Mouse (Mus musculus): ENCODE measurements around the gene Disp3.

The Disp3 gene

GRCm38 (mm10) chr4:148288055-148288549 lies 337 bp upstream of the Disp3 start:
- DNase-seq, result peak; percentile 96 to 98

- DNase-seq, result no peak
Measured at GRCm38 (mm10) chr4:148287041-148287440, 724 bp downstream of the Disp3 start.

DNA sequence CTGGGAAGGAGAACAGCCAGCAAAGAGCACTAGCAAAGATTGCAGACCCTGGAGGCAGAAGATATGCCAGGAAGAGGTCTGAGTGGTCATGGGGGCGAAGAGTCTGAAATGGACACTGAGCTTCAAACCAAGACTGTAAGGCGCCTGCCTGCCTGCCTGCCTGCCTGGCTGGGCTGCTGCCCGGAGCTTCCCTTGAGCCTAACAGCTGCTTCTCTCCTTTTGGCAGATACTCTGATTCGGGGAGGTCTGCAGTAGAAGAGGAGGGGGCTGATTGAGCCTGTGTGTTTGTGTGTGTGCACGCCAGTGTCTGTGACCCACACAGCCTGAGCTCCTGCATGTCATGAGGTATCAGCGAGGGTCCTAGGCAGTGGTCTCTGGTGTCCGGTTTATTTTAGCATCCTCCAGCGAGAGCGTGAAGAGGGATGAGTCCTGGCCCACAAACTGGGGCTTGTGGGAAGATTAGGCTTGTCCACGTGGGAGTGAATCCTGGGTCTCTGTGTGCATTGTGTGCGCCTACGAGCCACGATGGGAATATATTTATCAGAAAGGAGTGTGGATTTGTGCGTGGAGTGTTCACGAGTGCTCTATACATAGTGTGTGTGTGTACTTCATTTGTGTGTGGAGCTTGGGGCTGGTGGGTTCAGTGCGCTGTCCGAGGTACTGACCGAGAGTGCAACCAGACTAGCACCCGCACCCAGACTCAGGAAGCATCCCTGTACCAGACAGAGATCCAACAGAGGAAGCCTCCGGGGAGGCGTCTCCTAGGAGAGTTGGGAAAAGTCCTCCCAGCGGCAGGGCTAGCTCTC lies 1.3 kb downstream of the Disp3 start:
- peak in 1 of 2 experiments; percentile 35 for DNase-seq

DNA sequence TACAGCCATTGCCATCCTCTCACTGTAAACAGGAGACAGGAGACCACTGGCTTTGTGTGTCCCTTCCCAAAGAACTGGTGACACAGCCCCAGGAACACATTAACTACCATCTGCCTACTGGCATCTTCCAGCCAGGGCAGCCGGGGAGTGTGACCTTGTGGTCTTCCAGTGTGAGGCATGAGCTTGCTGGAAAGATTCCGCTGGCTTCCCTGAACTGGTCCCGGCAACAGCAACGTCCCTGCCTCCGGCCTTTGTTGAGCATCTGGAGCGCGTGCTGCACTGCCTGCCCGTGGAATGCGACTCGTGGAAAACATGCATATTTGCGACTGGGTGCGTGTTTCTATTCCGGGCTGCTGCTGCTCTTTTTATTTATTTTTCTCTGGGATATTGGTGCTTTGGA lies 3.5 kb downstream of the Disp3 start:
- no peak for DNase-seq

DNA sequence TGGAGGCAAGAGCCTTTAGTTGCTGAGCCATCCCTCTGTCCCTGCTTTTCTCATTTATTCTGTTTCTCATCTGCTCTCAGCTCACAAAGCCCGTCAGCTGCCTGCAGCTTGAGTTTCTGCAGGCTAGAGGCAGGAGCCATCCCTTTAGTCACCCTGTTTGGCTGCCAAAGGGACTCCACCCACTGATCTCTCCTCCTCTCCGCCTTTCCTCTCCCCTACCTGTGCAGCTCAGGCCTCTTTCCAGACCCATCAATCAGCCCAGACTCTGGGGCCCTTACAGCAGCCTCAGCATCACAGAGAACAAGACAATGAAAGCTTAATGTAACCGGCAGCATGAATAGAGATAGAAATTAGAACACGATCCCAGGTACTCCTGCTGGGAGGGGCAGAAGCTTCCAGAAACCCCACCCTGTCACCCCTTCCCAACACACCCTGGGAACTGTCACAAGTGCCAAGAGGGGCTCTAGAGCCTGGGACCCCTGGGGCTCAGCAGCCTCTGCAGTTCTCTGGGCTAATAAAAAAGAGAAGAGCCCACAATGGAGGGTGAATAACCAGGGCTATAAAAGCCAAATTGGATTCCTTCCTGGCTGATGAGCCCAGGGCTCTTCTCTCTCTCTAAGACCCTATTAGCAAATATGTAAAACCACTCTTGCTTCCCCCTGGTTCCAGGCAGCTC lies 10.8 kb downstream of the Disp3 start:
- DNase-seq, result no peak

DNA sequence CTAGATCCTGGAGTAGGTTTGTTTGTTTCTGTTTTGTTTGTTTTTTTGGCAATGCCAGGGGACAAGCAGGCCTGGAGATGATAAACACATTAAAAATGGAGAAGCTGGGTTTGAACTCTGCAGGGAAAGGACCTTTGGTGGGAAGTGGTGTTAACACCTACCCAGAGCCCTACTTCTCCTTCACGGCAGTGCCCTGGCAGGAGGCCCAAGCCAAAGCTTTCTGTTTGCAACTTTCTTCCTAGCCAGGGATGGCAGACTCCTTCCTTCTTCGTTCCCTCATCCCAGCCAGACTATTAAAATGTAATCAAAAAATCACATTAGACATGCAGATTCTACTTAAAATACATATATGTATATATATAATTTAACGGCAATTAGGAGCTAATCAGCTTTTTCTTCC lies 13.1 kb downstream of the Disp3 start:
- no peak for DNase-seq

DNA sequence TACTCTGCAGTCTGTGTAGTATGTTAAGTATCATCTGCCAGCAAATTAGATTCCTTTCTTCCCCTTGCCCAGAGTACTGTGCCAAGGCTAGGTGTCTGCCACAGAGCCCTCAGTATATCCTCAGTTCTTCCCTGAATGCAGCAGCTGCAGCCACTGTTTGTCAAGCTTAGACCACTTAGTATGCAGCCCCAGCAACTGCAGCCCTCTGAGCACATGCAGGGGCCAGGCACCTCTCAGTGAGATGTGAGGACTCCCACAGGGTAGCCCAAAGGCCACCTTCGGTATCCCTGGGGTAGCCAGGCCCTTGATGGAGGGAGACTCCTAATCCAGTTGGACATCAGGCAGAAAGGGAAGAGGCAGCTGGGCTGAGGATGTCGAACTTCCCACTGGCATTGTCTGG lies 14.5 kb downstream of the Disp3 start:
- no peak for DNase-seq

DNA sequence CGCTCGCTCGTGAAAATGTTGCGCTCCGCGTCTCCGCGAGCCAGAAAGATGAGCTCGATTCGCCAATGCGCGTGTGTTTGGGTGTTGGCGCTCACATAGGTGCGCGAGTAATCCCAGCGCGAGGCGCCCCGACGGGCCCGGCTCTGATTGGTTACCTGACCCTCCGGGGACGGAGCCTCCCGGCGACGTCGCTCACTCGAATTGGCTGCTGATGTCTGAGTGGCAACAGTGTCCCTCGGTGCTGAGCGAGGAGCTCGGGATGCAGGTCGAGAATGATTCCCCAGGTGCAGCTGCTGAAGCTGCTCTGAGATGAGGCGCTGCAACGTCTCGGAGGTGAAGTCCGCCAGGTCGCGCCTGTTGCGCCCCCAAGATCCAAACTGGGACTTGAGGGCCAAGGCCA lies 16.1 kb downstream of the Disp3 start:
- no peak for DNase-seq

GRCm38 (mm10) chr4:148266973-148267507 lies 20.7 kb downstream of the Disp3 start:
- no peak for DNase-seq

GRCm38 (mm10) chr4:148259941-148260340 lies 27.8 kb downstream of the Disp3 start:
- no peak for DNase-seq

- peak in 1 of 2 experiments; percentile 30 for DNase-seq
Measured at GRCm38 (mm10) chr4:148249341-148249740, 38.4 kb downstream of the Disp3 start.

- DNase-seq, result no peak
Measured at GRCm38 (mm10) chr4:148240387-148240786, 47.4 kb downstream of the Disp3 start.

DNA sequence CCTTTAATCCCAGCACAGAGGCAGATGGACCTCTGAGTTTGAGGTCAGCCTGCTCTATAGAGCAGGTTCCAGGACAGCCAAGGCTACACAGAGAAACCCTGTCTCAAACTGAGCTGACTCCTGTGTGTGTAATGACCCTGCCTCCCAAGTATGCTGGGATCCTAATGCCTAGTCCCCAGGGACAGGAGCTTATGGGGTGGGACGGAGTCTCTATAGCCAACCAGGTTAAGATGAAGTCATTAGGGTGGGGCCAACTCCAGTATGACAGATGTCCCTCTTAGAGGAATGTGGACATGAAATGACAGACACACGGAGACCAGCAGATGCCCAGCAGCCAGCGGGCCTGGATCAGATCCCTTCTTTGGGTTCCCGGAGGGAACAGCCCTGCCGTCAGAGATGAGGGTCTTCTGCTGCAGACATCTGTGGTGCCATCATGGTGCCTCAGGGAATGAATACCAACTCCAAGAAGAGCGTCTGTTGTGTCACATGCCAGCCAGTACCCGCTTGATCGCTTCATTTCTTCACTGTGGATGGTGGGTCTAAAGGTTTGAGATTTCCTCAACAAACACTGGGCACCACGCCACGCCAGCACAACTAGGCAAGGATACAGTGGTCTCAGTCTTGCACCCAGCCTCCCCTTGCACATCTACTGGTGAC lies 48.2 kb downstream of the Disp3 start:
- DNase-seq, result no peak

GRCm38 (mm10) chr4:148238919-148239318 lies 48.8 kb downstream of the Disp3 start:
- DNase-seq, result no peak

GRCm38 (mm10) chr4:148238218-148238617 lies 49.5 kb downstream of the Disp3 start:
- DNase-seq, result no peak

DNA sequence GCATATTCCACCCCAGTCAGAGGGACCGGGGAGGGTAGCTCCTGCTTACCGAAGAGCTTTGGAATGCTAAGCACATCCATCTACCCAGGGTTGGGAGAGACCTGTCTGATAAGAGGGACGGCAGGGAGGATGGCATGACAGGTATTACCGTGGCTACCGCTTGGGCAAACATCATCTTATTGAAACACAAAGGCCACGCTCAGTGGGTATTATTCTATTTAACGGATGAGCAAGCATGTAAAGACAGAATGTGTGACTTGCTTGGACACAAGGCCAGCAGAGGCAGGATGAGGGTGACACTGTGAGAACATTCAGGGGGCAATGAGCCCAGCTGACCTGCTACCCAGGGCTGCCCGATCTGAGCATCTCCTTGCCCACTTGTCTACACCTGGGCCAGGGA lies 51.1 kb downstream of the Disp3 start:
- DNase-seq, result no peak

GRCm38 (mm10) chr4:148233061-148233460 lies 54.7 kb downstream of the Disp3 start:
- no peak for DNase-seq

DNA sequence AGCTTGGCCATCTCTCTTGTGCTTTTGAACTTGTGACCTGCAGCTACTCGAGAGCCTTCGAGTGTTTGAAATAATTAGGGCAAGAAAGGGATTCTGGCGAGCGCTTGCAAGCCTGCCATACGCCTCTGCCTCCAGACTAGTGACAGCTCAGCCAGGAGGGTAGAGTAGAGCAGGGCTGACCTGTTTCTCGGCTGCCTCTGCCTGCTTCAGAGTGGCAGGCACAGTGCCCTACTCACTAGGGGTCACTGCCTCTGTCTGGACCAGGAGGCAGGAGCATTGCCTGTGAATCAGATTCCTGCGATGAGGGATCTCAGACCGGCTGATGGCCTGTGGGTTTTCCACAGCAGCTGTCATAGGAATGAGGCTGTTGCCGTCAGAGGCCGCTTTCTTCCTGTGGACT lies 55.1 kb downstream of the Disp3 start:
- DNase-seq, result no peak

- no peak for DNase-seq
Measured at GRCm38 (mm10) chr4:148232124-148232523, 55.6 kb downstream of the Disp3 start.

DNA sequence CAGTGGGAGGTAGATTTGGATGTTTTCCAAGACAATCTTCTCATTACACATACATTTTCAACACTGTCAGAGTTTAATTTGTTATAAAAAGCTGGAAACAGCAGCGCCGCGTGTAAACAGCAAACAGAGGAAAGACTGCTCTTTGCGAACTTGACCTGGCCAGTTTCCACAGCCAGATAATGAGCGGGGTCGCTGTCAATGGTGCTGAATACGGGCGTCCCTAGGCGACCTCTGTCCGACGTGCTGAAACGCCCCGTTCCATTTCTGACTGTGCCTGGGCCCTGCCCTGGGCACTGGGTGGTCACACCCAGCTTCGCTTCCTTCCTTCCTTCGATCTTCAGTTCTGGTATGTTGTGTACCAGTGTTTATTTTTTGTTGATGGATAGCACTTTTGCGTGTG lies 58.1 kb downstream of the Disp3 start:
- DNase-seq, result no peak

- no peak for DNase-seq
Measured at GRCm38 (mm10) chr4:148222983-148223382, 64.8 kb downstream of the Disp3 start.

GRCm38 (mm10) chr4:148220656-148221055 lies 67.1 kb downstream of the Disp3 start:
- DNase-seq, result no peak

- DNase-seq, result no peak
Measured at GRCm38 (mm10) chr4:148218238-148218637, 69.5 kb downstream of the Disp3 start.
